Mouse (Mus musculus): ENCODE data around the gene Akp3.

The Akp3 gene

GRCm38 (mm10) chr1:87155531-87156198, 30.9 kb downstream of the Akp3 start:
- no peak for DNase-seq

- no peak for DNase-seq
Measured at GRCm38 (mm10) chr1:87156199-87156587, 31.4 kb downstream of the Akp3 start, which contains the start of gene Ecel1. TSS of gene Ecel1 (minus strand) at chr1:87156521.

GRCm38 (mm10) chr1:87159396-87159795, 34.6 kb downstream of the Akp3 start:
- no peak for DNase-seq

GRCm38 (mm10) chr1:87164164-87164795, 39.5 kb downstream of the Akp3 start:
- no peak for DNase-seq

- no peak for DNase-seq
Measured at GRCm38 (mm10) chr1:87164796-87165184, 40.0 kb downstream of the Akp3 start.

GRCm38 (mm10) chr1:87170458-87170857, 45.7 kb downstream of the Akp3 start:
- DNase-seq, result no peak

GRCm38 (mm10) chr1:87171312-87171711, 46.5 kb downstream of the Akp3 start:
- DNase-seq, result no peak

- DNase-seq, result no peak
Measured at GRCm38 (mm10) chr1:87172316-87172715, 47.5 kb downstream of the Akp3 start.

- peak; percentile 40 to 66 for DNase-seq
Measured at GRCm38 (mm10) chr1:87174006-87174955, 49.5 kb downstream of the Akp3 start.

GRCm38 (mm10) chr1:87175852-87176292, 51.1 kb downstream of the Akp3 start:
- DNase-seq, result no peak
